18 mouse cellular contexts compared by ENCODE assay signal in genomic region chr12:112727801-112728200, GRCm38 (mm10). TPM values are rescaled to one million over a fixed set of nuclear protein-coding genes. Genes with fewer than 3 reads are reported as not detected.
DNase-seq lines count a peak whose midpoint lies in the region; ATAC-seq and TF ChIP-seq lines count a peak whose summit lies in the region.
"Had no signal": no experiment of that assay in that cellular context is flagged by ENCODE, and none has a peak within 500 bp of the region (broad histone marks: within the 10 kb centered on the region; RNA-seq: fewer than 3 reads in every experiment).

No protein-coding gene starts in this region.

- no peak overlapping the region for H3K4me2 ChIP-seq in hindbrain, embryonic 12.5 days (replicated peaks)
- no peak overlapping the region for H3K4me2 ChIP-seq in hindbrain, embryonic 14.5 days (replicated peaks)
- no peak overlapping the region for H3K4me2 ChIP-seq in midbrain, embryonic 13.5 days (replicated peaks)
- H3K4me2 ChIP-seq in midbrain, embryonic 11.5 days: no peak overlapping the region
- H3K4me2 ChIP-seq in stomach, embryonic 16.5 days (ENCODE audit: low read depth, low read length): no peak overlapping the region
- H3K4me2 ChIP-seq: embryonic facial prominence, embryonic 13.5 days; heart, embryonic 13.5 days; hindbrain, embryonic 15.5 days had no signal

- no peak for ATAC-seq in hindbrain, embryonic 12.5 days (ENCODE audit: low FRiP score)
- ATAC-seq in hindbrain, embryonic 14.5 days (ENCODE audit: low FRiP score): no peak
- ATAC-seq in midbrain, embryonic 13.5 days: no peak
- ATAC-seq in midbrain, embryonic 11.5 days (ENCODE audit: low FRiP score): no peak
- ATAC-seq in stomach, embryonic 16.5 days (ENCODE audit: insufficient read depth, low FRiP score): no peak
- ATAC-seq: forebrain, embryonic 14.5 days; intestine, postnatal 0 days had no signal

- peak overlapping the region; percentile 13; the same call in 1 of the 2 replicates for H3K9ac ChIP-seq in hindbrain, embryonic 12.5 days
- no peak overlapping the region for H3K9ac ChIP-seq in hindbrain, embryonic 14.5 days
- H3K9ac ChIP-seq in midbrain, embryonic 13.5 days (replicated peaks): 0 out of 2 replicates have a peak overlapping the region, but pooled peaks have one; percentile 1
- no peak overlapping the region for H3K9ac ChIP-seq in midbrain, embryonic 11.5 days (ENCODE audit: low read length)
- H3K9ac ChIP-seq in stomach, embryonic 16.5 days (ENCODE audit: low read length): no peak overlapping the region
- H3K9ac ChIP-seq: embryonic facial prominence, embryonic 13.5 days; heart, embryonic 13.5 days; hindbrain, embryonic 15.5 days had no signal

- WGBS in cerebellum, adult 2 months: 28% methylated on average over 8 of the region's 8 CpGs
- WGBS in hindbrain, embryonic 12.5 days: 74% methylated on average over 8 of the region's 8 CpGs
- WGBS in hindbrain, embryonic 14.5 days: 60% methylated on average over 8 of the region's 8 CpGs
- WGBS in midbrain, embryonic 13.5 days: 67% methylated on average over 8 of the region's 8 CpGs
- 74% methylated on average over 8 of the region's 8 CpGs for WGBS in midbrain, embryonic 11.5 days
- 64% methylated on average over 8 of the region's 8 CpGs for WGBS in stomach, embryonic 16.5 days

- H3K27me3 ChIP-seq in cerebellum, adult 2 months (ENCODE audit: control insufficient read depth, insufficient read depth, low read length): no peaks in the 10 kb centered on the region
- peaks cover 12% of the 10 kb centered on the region for H3K27me3 ChIP-seq in hindbrain, embryonic 12.5 days
- H3K27me3 ChIP-seq in hindbrain, embryonic 14.5 days (ENCODE audit: control insufficient read depth, insufficient read depth, low read length): no peaks in the 10 kb centered on the region
- peaks cover 10% of the 10 kb centered on the region; the same call in 1 of the 2 replicates for H3K27me3 ChIP-seq in midbrain, embryonic 13.5 days
- peaks cover 9% of the 10 kb centered on the region for H3K27me3 ChIP-seq in midbrain, embryonic 11.5 days (ENCODE audit: control insufficient read depth, insufficient read depth, low read length)
- no peaks in the 10 kb centered on the region for H3K27me3 ChIP-seq in stomach, embryonic 16.5 days (ENCODE audit: control insufficient read depth, insufficient read depth, low read length)
- H3K27me3 ChIP-seq: embryonic facial prominence, embryonic 13.5 days; hindbrain, embryonic 15.5 days had no signal

- peaks cover 23% of the 10 kb centered on the region for H3K36me3 ChIP-seq in hindbrain, embryonic 12.5 days
- H3K36me3 ChIP-seq in hindbrain, embryonic 14.5 days (replicated peaks; ENCODE audit: control insufficient read depth, insufficient read depth): peaks cover 54% of the 10 kb centered on the region
- peaks cover 45% of the 10 kb centered on the region for H3K36me3 ChIP-seq in midbrain, embryonic 13.5 days
- H3K36me3 ChIP-seq in midbrain, embryonic 11.5 days (ENCODE audit: control insufficient read depth, insufficient read depth, low read length): no peaks in the 10 kb centered on the region
- peaks cover 6% of the 10 kb centered on the region for H3K36me3 ChIP-seq in stomach, embryonic 16.5 days (ENCODE audit: control insufficient read depth, insufficient read depth, low read length)

- H3K4me1 ChIP-seq in cerebellum, adult 2 months (ENCODE audit: control insufficient read depth, insufficient read depth, low read length): peaks cover 51% of the 10 kb centered on the region
- peaks cover 21% of the 10 kb centered on the region for H3K4me1 ChIP-seq in hindbrain, embryonic 12.5 days
- H3K4me1 ChIP-seq in hindbrain, embryonic 14.5 days (replicated peaks; ENCODE audit: control insufficient read depth, insufficient read depth, low read length): peaks cover 25% of the 10 kb centered on the region
- peaks cover 33% of the 10 kb centered on the region for H3K4me1 ChIP-seq in midbrain, embryonic 13.5 days (replicated peaks)
- H3K4me1 ChIP-seq in midbrain, embryonic 11.5 days (ENCODE audit: control insufficient read depth, insufficient read depth, low read length): peaks cover 2% of the 10 kb centered on the region; the same call in 1 of the 2 replicates
- peaks cover 27% of the 10 kb centered on the region for H3K4me1 ChIP-seq in stomach, embryonic 16.5 days (ENCODE audit: control insufficient read depth, insufficient read depth, low read length)

- H3K9me3 ChIP-seq in hindbrain, embryonic 12.5 days (replicated peaks): no peaks in the 10 kb centered on the region
- no peaks in the 10 kb centered on the region for H3K9me3 ChIP-seq in hindbrain, embryonic 14.5 days (ENCODE audit: control insufficient read depth, low read length)
- no peaks in the 10 kb centered on the region for H3K9me3 ChIP-seq in midbrain, embryonic 13.5 days
- no peaks in the 10 kb centered on the region for H3K9me3 ChIP-seq in midbrain, embryonic 11.5 days (ENCODE audit: control insufficient read depth, low read length)
- no peaks in the 10 kb centered on the region for H3K9me3 ChIP-seq in stomach, embryonic 16.5 days (replicated peaks; ENCODE audit: control insufficient read depth, low read length)
- H3K9me3 ChIP-seq: embryonic facial prominence, embryonic 13.5 days; heart, embryonic 13.5 days; hindbrain, embryonic 15.5 days had no signal

- no peak for TF ChIP-seq POLR2A in cerebellum, adult 2 months (IDR thresholded peaks at IDR 0.05; ENCODE audit: borderline replicate concordance, insufficient read depth, low read length)

- no peak overlapping the region for H3K4me3 ChIP-seq in cerebellum, adult 2 months (replicated peaks; ENCODE audit: insufficient read depth, low read depth, low read length)
- no peak overlapping the region for H3K4me3 ChIP-seq in hindbrain, embryonic 12.5 days
- no peak overlapping the region for H3K4me3 ChIP-seq in hindbrain, embryonic 14.5 days (replicated peaks; ENCODE audit: low read length)
- H3K4me3 ChIP-seq in midbrain, embryonic 13.5 days (replicated peaks): no peak overlapping the region
- no peak overlapping the region for H3K4me3 ChIP-seq in midbrain, embryonic 11.5 days (ENCODE audit: low read depth, low read length)
- H3K4me3 ChIP-seq in stomach, embryonic 16.5 days (replicated peaks; ENCODE audit: low read length): no peak overlapping the region
- H3K4me3 ChIP-seq: embryonic facial prominence, embryonic 13.5 days; heart, embryonic 13.5 days; hindbrain, embryonic 15.5 days had no signal

- H3K27ac ChIP-seq in cerebellum, adult 2 months (ENCODE audit: insufficient read depth, low read length): no peak overlapping the region
- H3K27ac ChIP-seq in hindbrain, embryonic 12.5 days: no peak overlapping the region
- H3K27ac ChIP-seq in hindbrain, embryonic 14.5 days: no peak overlapping the region
- no peak overlapping the region for H3K27ac ChIP-seq in midbrain, embryonic 13.5 days
- no peak overlapping the region for H3K27ac ChIP-seq in midbrain, embryonic 11.5 days (ENCODE audit: low read depth, low read length)
- peak overlapping the region; percentile 38; the same call in 1 of the 2 replicates for H3K27ac ChIP-seq in stomach, embryonic 16.5 days (ENCODE audit: low read length)
- H3K27ac ChIP-seq: embryonic facial prominence, embryonic 13.5 days; heart, embryonic 13.5 days; hindbrain, embryonic 15.5 days had no signal

- peak; percentile 38 for DNase-seq in cerebellum, adult 11-12 months
- no peak for DNase-seq in cerebellum, adult 2 months
- DNase-seq in hindbrain, embryonic 14.5 days (ENCODE audit: low spot score): no peak
- DNase-seq in midbrain, embryonic 11.5 days (ENCODE audit: low spot score, missing footprints): no peak
- no peak for DNase-seq in right cerebral cortex, adult 18-20 months
- DNase-seq: adrenal gland, adult 2 months; adrenal gland, postnatal 25 days; gastrocnemius, postnatal 36 days; heart, adult 11 months; heart, postnatal 36 days had no signal

- no peak for TF ChIP-seq CTCF in cerebellum, adult 2 months (IDR thresholded peaks at IDR 0.05; ENCODE audit: borderline replicate concordance, insufficient read depth, low read depth, low read length)

RNA-seq across cellular contexts. Expression of gene Cep170b, which starts 7.5 kb away (rescaled TPM):
- 102 and 107 TPM in 2 replicates for polyA plus RNA-seq in cerebellum, adult 2 months (2012; rRNA removed)
- polyA plus RNA-seq in hindbrain, embryonic 12.5 days (2016; fragmentation: Nextera tagmentation; extraction: Ambion mirVana): 28.3 and 28.5 TPM in 2 replicates
- polyA plus RNA-seq in hindbrain, embryonic 14.5 days (2014; fragmentation: Nextera tagmentation; extraction: Ambion mirVana): 39.5 and 41.9 TPM in 2 replicates
- polyA plus RNA-seq in midbrain, embryonic 13.5 days (2015; fragmentation: Nextera tagmentation; extraction: Ambion mirVana): 20.2 and 22.0 TPM in 2 replicates
- polyA plus RNA-seq in midbrain, embryonic 11.5 days (2014; fragmentation: Nextera tagmentation; extraction: Ambion mirVana): 5.2 and 5.5 TPM in 2 replicates
- polyA plus RNA-seq in stomach, embryonic 16.5 days (2015; fragmentation: Nextera tagmentation; extraction: Ambion mirVana): 19.8 and 21.9 TPM in 2 replicates

RNA-seq across cellular contexts. Expression of gene Pld4, which starts 32.7 kb away (rescaled TPM):
- 6.7 and 7.8 TPM in 2 replicates for polyA plus RNA-seq in cerebellum, adult 2 months (2012; rRNA removed)
- polyA plus RNA-seq in hindbrain, embryonic 12.5 days (2016; fragmentation: Nextera tagmentation; extraction: Ambion mirVana): 5.0 and 5.4 TPM in 2 replicates
- 7.1 and 7.9 TPM in 2 replicates for polyA plus RNA-seq in hindbrain, embryonic 14.5 days (2014; fragmentation: Nextera tagmentation; extraction: Ambion mirVana)
- 5.2 and 6.4 TPM in 2 replicates for polyA plus RNA-seq in midbrain, embryonic 13.5 days (2015; fragmentation: Nextera tagmentation; extraction: Ambion mirVana)
- polyA plus RNA-seq in midbrain, embryonic 11.5 days (2014; fragmentation: Nextera tagmentation; extraction: Ambion mirVana): 3.5 and 4.2 TPM in 2 replicates
- polyA plus RNA-seq in stomach, embryonic 16.5 days (2015; fragmentation: Nextera tagmentation; extraction: Ambion mirVana): 13.7 and 17.1 TPM in 2 replicates

RNA-seq across cellular contexts. Expression of gene Zbtb42, which starts 49.2 kb away (rescaled TPM):
- polyA plus RNA-seq in cerebellum, adult 2 months (2012; rRNA removed): 1.5 and 1.8 TPM in 2 replicates
- polyA plus RNA-seq in hindbrain, embryonic 12.5 days (2016; fragmentation: Nextera tagmentation; extraction: Ambion mirVana): 5.8 and 7.5 TPM in 2 replicates
- 2.2 and 4.7 TPM in 2 replicates for polyA plus RNA-seq in hindbrain, embryonic 14.5 days (2014; fragmentation: Nextera tagmentation; extraction: Ambion mirVana)
- polyA plus RNA-seq in midbrain, embryonic 13.5 days (2015; fragmentation: Nextera tagmentation; extraction: Ambion mirVana): 2.8 and 3.3 TPM in 2 replicates
- 4.8 and 5.1 TPM in 2 replicates for polyA plus RNA-seq in midbrain, embryonic 11.5 days (2014; fragmentation: Nextera tagmentation; extraction: Ambion mirVana)
- 9.7 and 12.2 TPM in 2 replicates for polyA plus RNA-seq in stomach, embryonic 16.5 days (2015; fragmentation: Nextera tagmentation; extraction: Ambion mirVana)

RNA-seq across cellular contexts. Expression of gene Akt1, which starts 53.1 kb away (rescaled TPM):
- polyA plus RNA-seq in cerebellum, adult 2 months (2012; rRNA removed): 163 and 177 TPM in 2 replicates
- polyA plus RNA-seq in hindbrain, embryonic 12.5 days (2016; fragmentation: Nextera tagmentation; extraction: Ambion mirVana): 154 and 156 TPM in 2 replicates
- polyA plus RNA-seq in hindbrain, embryonic 14.5 days (2014; fragmentation: Nextera tagmentation; extraction: Ambion mirVana): 69.2 and 70.3 TPM in 2 replicates
- polyA plus RNA-seq in midbrain, embryonic 13.5 days (2015; fragmentation: Nextera tagmentation; extraction: Ambion mirVana): 55.9 and 61.1 TPM in 2 replicates
- polyA plus RNA-seq in midbrain, embryonic 11.5 days (2014; fragmentation: Nextera tagmentation; extraction: Ambion mirVana): 62.5 and 82.6 TPM in 2 replicates
- polyA plus RNA-seq in stomach, embryonic 16.5 days (2015; fragmentation: Nextera tagmentation; extraction: Ambion mirVana): 50.7 and 52.8 TPM in 2 replicates

Comparison
In these comparisons a context has a peak if more than half of its experiments do, and no peak if none do; other contexts are left out.
1. H3K9ac ChIP-seq: peak in hindbrain, embryonic 12.5 days (single experiment) and midbrain, embryonic 13.5 days (single experiment); none in hindbrain, embryonic 14.5 days (single experiment), midbrain, embryonic 11.5 days (single experiment) and stomach, embryonic 16.5 days (single experiment).